Mouse (Mus musculus): ENCODE data around the gene Fgd6.

DNA sequence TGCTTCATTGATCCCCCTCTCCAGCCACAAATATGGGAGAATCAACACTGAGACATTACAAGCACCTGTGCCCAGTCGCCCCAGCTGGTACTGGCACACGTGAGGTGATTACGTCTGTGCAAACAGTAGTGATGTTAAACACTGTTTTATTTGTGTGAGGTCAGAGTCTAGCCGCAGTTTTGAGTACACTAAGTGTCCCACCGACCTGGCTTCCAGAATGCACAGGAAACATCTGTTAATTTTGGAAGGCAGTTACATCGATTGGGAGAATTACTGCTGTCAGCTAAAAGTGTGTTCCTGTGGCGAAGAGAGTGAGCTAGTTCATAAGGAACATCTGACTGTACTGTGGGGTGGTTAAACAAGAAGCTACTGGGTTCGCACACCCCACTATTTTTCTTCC lies 24.4 kb downstream of the Fgd6 start:
- TF ChIP-seq POLR2A (IDR thresholded peaks at IDR 0.05; ENCODE audit: insufficient read depth, low read length), result no peak
- TF ChIP-seq CTCF (IDR thresholded peaks at IDR 0.05; ENCODE audit: low read depth, low read length), result no peak

Measured in ES-Bruce4 (cell line).